Mouse (Mus musculus) hindbrain, embryonic 10.5 days (tissue): ENCODE data around the gene Rnf141. TPM values are rescaled to one million over a fixed set of nuclear protein-coding genes. Genes with fewer than 3 reads are reported as not detected.

Experiments
- DNase-seq: peaks from one replicate; pipeline ENCODE4 v3.0.0-alpha.2; 2017; ENCODE audit warnings: low spot score
- H3K27ac ChIP-seq: fragments of 300-500 bp; sonication (generic); 2 replicates; pipeline ENCODE4 v1.5.1; 2016; ENCODE audit warnings: mild to moderate bottlenecking, moderate library complexity
- H3K27me3 ChIP-seq: fragments of 300-500 bp; sonication (generic); 2 replicates; pipeline ENCODE4 v1.6.1; 2016; ENCODE audit warnings: mild to moderate bottlenecking; ENCODE audit not compliant: poor library complexity, insufficient read depth, severe bottlenecking
- H3K36me3 ChIP-seq: fragments of 300-500 bp; sonication (generic); 2 replicates; pipeline ENCODE4 v1.6.1; 2016; ENCODE audit warnings: mild to moderate bottlenecking, moderate library complexity
- H3K4me1 ChIP-seq: fragments of 300-500 bp; sonication (generic); replicated peaks from 2 replicates; pipeline ENCODE4 v1.6.1; 2016; ENCODE audit warnings: mild to moderate bottlenecking
- H3K4me3 ChIP-seq: fragments of 300-500 bp; sonication (generic); 2 replicates; pipeline ENCODE4 v1.5.1; 2016; ENCODE audit warnings: mild to moderate bottlenecking, moderate library complexity
- H3K9me3 ChIP-seq: fragments of 300-500 bp; sonication (generic); 2 replicates; pipeline ENCODE4 v1.6.1; 2016; ENCODE audit warnings: mild to moderate bottlenecking, moderate library complexity
- WGBS: fragments of 180-500 bp; shearing (Covaris S2); methylation state at CpG from one replicate; pipeline ENCODE4 v1.1.7; 2016; 5-methylcytosine and 5-hydroxymethylcytosine counted together
- polyA plus RNA-seq: library from polyadenylated mRNA; unstranded; fragments of >200 nt; fragmentation: Nextera tagmentation; extraction: Ambion mirVana; gene quantifications from 2 replicates; pipeline ENCODE4 v1.2.1, GENCODE M21; 2016

Rnf141 gene
- polyA plus RNA-seq, 1 experiment from 2014 or later: 22.2 TPM

GRCm38 (mm10) chr7:110855604-110856003 lies 11.3 kb upstream of the Rnf141 start:
- no peak for DNase-seq
- Histone ChIP-seq H3K27me3 (no peaks in the 10 kb centered on the region), H3K36me3 (no peaks in the 10 kb centered on the region), H3K9me3 (no peaks in the 10 kb centered on the region), H3K4me3 (no peak overlapping the region), H3K27ac (no peak overlapping the region), H3K4me1 (peaks cover 15% of the 10 kb centered on the region)
- 63% methylated on average over 1 of the region's 1 CpGs for WGBS

DNA sequence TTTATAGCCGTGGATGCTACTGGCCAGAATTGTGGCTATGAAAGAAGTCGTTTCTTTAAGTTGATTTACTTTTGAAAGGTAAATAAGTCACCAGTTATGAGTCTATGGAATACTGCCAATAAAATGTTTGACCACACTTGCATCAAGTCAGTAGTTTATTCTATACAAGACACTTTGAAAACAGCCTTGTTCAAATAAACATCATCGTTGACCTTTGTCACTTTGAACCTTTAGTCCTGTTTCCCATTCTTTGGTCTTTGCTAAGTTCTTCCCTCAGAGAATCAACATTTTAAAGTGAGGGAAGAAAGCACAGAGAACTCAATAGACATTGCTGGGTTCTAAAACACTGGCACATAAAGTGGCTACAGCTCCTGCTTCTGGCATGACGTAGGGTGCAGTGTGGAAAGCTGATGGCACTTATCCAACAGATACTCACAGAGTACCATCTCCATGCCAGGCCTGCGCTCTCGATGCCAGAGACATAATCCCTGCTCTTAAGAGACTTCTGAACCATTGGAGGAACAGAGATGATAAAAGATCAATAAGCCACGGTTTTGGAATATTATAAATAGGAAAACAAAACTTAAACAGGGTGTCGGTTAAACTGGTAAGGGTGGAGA lies 10.8 kb upstream of the Rnf141 start:
- Histone ChIP-seq H3K36me3 (no peaks in the 10 kb centered on the region), H3K4me1 (peaks cover 15% of the 10 kb centered on the region), H3K9me3 (no peaks in the 10 kb centered on the region), H3K27me3 (no peaks in the 10 kb centered on the region), H3K27ac (no peak overlapping the region), H3K4me3 (no peak overlapping the region)
- 85% methylated on average over 8 of the region's 8 CpGs for WGBS
- no peak for DNase-seq

DNA sequence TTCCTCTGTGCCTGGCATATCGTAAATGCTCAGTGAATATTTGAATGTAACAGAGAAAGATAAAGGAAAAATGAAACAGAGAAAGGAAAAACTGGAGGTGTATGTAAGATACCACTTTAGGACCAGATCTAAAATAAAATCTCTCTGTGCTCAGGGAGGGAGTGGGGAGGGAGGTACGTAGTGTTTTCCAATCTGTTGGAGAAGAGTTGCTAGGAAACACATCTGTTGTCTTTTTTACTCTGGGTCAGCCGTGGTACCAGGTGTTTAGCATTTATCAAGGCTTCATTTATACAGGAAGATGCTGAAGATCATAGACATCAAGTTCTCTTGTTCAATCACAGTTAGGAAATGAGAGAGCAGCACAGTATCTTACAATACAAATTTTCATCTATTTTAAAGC lies 10.3 kb upstream of the Rnf141 start:
- WGBS: 75% methylated on average over 3 of the region's 3 CpGs
- H3K36me3 ChIP-seq: no peaks in the 10 kb centered on the region
- no peak for DNase-seq
- H3K4me3 ChIP-seq: no peak overlapping the region
- peaks cover 15% of the 10 kb centered on the region for H3K4me1 ChIP-seq
- H3K9me3 ChIP-seq: no peaks in the 10 kb centered on the region
- no peak overlapping the region for H3K27ac ChIP-seq
- H3K27me3 ChIP-seq: no peaks in the 10 kb centered on the region

DNA sequence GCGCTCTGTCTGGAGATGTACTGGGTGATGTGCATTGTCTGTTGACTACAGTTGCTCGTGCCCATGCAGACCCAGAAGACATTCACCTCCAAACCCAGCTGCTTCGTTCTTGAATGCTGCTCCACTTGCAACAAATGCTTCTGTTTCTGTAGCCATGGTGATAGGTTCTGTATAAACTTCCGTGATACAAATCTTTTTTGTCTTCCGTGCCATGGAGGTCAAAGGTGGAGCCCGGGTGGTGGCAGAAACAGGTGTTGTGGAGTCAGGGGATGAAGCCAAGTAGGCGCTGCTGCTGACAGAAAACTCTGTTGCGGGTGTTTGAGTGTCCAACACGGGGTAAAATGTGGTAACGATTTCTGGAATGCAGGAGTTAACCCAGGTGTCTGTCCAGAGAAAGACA lies 9.4 kb upstream of the Rnf141 start:
- Histone ChIP-seq H3K27me3 (no peaks in the 10 kb centered on the region; the same call in 1 of the 2 replicates), H3K4me1 (peaks cover 15% of the 10 kb centered on the region), H3K4me3 (no peak overlapping the region), H3K9me3 (no peaks in the 10 kb centered on the region), H3K27ac (no peak overlapping the region; the same call in 1 of the 2 replicates), H3K36me3 (no peaks in the 10 kb centered on the region)
- 58% methylated on average over 10 of the region's 10 CpGs for WGBS
- DNase-seq: peak; percentile 17

GRCm38 (mm10) chr7:110851541-110852203 lies 7.4 kb upstream of the Rnf141 start:
- Histone ChIP-seq H3K4me1 (peaks cover 15% of the 10 kb centered on the region), H3K4me3 (no peak overlapping the region), H3K27ac (no peak overlapping the region), H3K27me3 (no peaks in the 10 kb centered on the region; the same call in 1 of the 2 replicates), H3K9me3 (no peaks in the 10 kb centered on the region), H3K36me3 (no peaks in the 10 kb centered on the region)
- WGBS: 77% methylated on average over 7 of the region's 7 CpGs
- DNase-seq: no peak

DNA sequence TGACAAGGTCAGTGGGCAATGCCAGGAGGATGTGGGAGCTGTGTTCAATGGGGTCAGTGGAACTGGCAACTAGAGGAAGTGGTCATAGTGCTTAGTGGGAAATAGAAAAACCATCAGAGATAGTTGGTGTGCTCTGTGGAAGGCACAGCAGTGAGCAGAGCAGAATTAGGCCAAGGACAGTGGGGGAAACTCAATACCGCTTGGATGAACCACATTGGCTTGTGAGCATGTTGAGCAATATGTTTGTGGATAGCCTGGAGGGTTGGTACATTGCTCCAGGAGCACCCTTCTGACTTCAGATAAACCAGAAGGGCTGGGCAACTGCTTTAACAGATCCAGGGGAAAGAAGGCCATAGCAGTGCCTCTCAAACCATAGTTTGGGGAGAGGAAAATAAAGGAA lies 4.1 kb upstream of the Rnf141 start:
- H3K27ac ChIP-seq: no peak overlapping the region
- no peak for DNase-seq
- peaks cover 7% of the 10 kb centered on the region for H3K4me1 ChIP-seq
- no peak overlapping the region for H3K4me3 ChIP-seq
- 0 out of 2 replicates have a peak, but pooled peaks cover 4% of the 10 kb centered on the region for H3K9me3 ChIP-seq
- H3K36me3 ChIP-seq: no peaks in the 10 kb centered on the region
- WGBS: 94% methylated on average over 1 of the region's 1 CpGs
- no peaks in the 10 kb centered on the region; the same call in 1 of the 2 replicates for H3K27me3 ChIP-seq

GRCm38 (mm10) chr7:110847321-110847720 lies 3.1 kb upstream of the Rnf141 start:
- H3K9me3 ChIP-seq: 0 out of 2 replicates have a peak, but pooled peaks cover 4% of the 10 kb centered on the region
- peaks cover 10% of the 10 kb centered on the region for H3K4me1 ChIP-seq
- no peak overlapping the region for H3K27ac ChIP-seq
- WGBS: 76% methylated on average over 2 of the region's 2 CpGs
- H3K4me3 ChIP-seq: no peak overlapping the region
- no peak for DNase-seq
- no peaks in the 10 kb centered on the region for H3K36me3 ChIP-seq
- H3K27me3 ChIP-seq: no peaks in the 10 kb centered on the region; the same call in 1 of the 2 replicates

- no peak for DNase-seq
- Histone ChIP-seq H3K4me3 (no peak overlapping the region), H3K27me3 (no peaks in the 10 kb centered on the region), H3K4me1 (peaks cover 10% of the 10 kb centered on the region), H3K27ac (no peak overlapping the region), H3K9me3 (no peaks in the 10 kb centered on the region), H3K36me3 (peaks cover 8% of the 10 kb centered on the region; the same call in 1 of the 2 replicates)
- WGBS: 86% methylated on average over 4 of the region's 4 CpGs
Measured at GRCm38 (mm10) chr7:110840332-110840731, 3.9 kb downstream of the Rnf141 start.

GRCm38 (mm10) chr7:110834522-110834921 lies 9.7 kb downstream of the Rnf141 start:
- H3K4me3 ChIP-seq: no peak overlapping the region
- no peaks in the 10 kb centered on the region for H3K9me3 ChIP-seq
- H3K36me3 ChIP-seq: peaks cover 30% of the 10 kb centered on the region
- no peaks in the 10 kb centered on the region for H3K27me3 ChIP-seq
- H3K27ac ChIP-seq: no peak overlapping the region
- WGBS: 74% methylated on average over 3 of the region's 3 CpGs
- H3K4me1 ChIP-seq: no peaks in the 10 kb centered on the region
- no peak for DNase-seq

GRCm38 (mm10) chr7:110834018-110834417 lies 10.2 kb downstream of the Rnf141 start:
- no peak for DNase-seq
- Histone ChIP-seq H3K4me1 (no peaks in the 10 kb centered on the region), H3K9me3 (no peaks in the 10 kb centered on the region), H3K27me3 (no peaks in the 10 kb centered on the region), H3K4me3 (no peak overlapping the region), H3K27ac (no peak overlapping the region), H3K36me3 (peaks cover 35% of the 10 kb centered on the region)
- 86% methylated on average over 1 of the region's 1 CpGs for WGBS

DNA sequence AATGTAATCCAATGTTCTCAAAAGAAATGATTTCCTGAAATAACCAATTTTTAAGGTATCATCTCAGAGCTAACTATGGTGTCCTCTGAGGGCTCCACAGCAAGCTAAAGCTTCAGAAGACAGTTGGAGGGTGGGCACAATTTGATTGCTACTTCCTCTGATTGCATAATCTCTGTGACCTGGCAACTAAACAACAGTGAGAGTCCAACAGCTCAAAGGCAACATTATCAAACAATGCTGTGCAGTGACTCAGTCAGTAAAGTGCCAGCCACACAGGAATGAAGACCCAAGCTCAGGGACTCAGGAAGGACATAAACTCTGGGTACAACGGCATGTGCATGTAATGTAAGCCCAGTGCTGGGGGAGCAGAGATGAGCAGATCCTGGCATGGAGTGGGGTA lies 11.2 kb downstream of the Rnf141 start:
- H3K27ac ChIP-seq: no peak overlapping the region
- no peaks in the 10 kb centered on the region for H3K4me1 ChIP-seq
- no peak for DNase-seq
- 95% methylated on average over 1 of the region's 1 CpGs for WGBS
- no peak overlapping the region for H3K4me3 ChIP-seq
- H3K27me3 ChIP-seq: no peaks in the 10 kb centered on the region
- H3K9me3 ChIP-seq: no peaks in the 10 kb centered on the region
- peaks cover 44% of the 10 kb centered on the region for H3K36me3 ChIP-seq

DNA sequence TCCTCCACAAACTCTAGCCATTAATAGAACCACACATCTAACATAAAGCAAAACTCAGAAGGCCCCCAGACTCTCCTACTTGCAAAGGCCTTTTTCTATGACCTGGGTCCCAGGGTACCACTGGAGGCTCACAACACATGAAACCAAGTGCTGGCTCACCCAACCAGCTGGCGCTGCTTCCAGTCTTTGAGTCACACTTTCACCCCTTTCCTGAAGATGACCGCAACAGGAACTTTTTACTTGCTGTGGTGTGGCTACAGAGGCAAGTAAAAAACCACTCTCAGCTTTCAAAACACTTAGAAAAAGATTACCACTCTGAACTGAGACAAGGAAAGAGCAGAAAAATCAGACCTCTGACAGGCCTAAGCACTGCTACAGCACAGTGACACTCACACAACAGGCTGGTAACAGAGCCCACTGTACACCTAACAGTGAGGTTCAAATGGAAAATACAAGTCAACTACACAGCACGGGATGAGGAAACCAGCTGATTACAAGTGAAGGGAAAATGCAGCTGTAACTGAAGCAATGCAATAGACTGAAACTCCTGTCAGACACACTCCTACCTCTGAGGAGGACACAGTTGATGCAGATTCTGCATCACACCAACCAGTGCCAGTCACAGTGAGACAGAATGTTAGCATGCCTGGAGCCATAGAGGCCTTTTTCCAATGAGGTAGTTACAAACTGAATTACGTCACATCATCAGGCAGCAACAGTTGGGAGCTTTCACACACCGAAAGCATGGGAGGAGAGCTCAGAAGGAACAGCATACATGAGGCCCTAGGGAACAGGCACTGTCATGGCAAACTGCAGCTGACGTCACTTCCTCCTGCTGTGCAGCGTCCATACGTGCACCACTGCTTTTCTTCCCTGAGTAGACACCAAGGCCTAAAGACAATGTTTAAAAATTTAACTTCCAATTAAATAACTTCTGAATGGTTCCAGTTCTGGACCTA lies 20.0 kb downstream of the Rnf141 start:
- Histone ChIP-seq H3K4me1 (peaks cover 10% of the 10 kb centered on the region; the same call in 1 of the 2 replicates), H3K27me3 (no peaks in the 10 kb centered on the region), H3K4me3 (no peak overlapping the region), H3K36me3 (peaks cover 55% of the 10 kb centered on the region), H3K9me3 (no peaks in the 10 kb centered on the region), H3K27ac (no peak overlapping the region)
- DNase-seq: no peak
- WGBS: 89% methylated on average over 8 of the region's 8 CpGs
